Mouse (Mus musculus): ENCODE results near the gene Zfp280b. TPM values are rescaled to one million over a fixed set of nuclear protein-coding genes. Genes with fewer than 3 reads are reported as not detected.
"Not testable (repeated sequence)": the region's sequence is repeated elsewhere in the genome, so short reads cannot be mapped to it uniquely, and the experiment has no call there.

Zfp280b gene
- 10 to 100 TPM in 1 of 3 experiments, 1 to 10 TPM in 2; 9.6 to 10.3 (median 9.9) TPM for polyA plus RNA-seq (2017; shearing (Covaris generic))

- ATAC-seq, result peak; percentile 90
These were observed at the start of gene Zfp280b for GRCm38 (mm10) chr10:76032402-76033118. Gene Zfp280b, plus strand, starts transcription at chr10:76032650.

DNA sequence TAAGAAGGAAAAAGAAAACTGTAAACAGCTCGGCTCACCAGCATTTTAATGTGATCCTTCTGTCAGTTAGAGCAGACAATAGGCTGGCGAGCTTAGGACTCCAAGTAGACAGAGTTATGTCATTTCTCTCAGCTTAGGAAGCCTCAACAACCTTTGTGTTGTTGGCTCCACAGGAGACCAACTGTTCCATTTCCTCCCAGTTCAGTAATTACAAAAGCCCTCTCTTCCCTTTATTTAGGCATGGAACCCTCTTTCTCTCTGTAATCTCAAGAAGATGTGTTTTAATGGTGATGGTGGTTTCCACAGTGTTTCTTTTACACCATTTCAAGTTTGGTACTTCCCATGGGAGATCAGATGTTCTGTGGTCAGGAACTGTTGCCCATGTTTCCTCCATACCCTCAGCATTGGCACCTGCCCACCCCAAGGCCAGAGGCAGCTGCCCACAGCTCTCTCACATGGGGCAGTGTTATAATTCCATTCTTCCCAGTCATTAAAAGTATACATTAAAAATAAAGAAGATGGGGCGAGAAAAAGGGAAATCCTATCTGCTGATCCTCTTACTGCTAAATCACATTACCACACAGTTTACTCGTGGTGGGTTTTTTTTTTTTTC lies 41.9 kb upstream of the Zfp280b start:
- no peak for ATAC-seq

GRCm38 (mm10) chr10:75993616-75994240 lies 38.7 kb upstream of the Zfp280b start:
- no peak for ATAC-seq

GRCm38 (mm10) chr10:75994531-75995210 lies 37.8 kb upstream of the Zfp280b start:
- ATAC-seq, result not testable (repeated sequence)

GRCm38 (mm10) chr10:75995463-75995862 lies 37.0 kb upstream of the Zfp280b start:
- ATAC-seq, result no peak

- ATAC-seq, result no peak
These were observed 36.1 kb upstream of the Zfp280b start for GRCm38 (mm10) chr10:75996315-75996714.

- ATAC-seq, result no peak
These were observed 31.3 kb upstream of the Zfp280b start for GRCm38 (mm10) chr10:76001160-76001559.

DNA sequence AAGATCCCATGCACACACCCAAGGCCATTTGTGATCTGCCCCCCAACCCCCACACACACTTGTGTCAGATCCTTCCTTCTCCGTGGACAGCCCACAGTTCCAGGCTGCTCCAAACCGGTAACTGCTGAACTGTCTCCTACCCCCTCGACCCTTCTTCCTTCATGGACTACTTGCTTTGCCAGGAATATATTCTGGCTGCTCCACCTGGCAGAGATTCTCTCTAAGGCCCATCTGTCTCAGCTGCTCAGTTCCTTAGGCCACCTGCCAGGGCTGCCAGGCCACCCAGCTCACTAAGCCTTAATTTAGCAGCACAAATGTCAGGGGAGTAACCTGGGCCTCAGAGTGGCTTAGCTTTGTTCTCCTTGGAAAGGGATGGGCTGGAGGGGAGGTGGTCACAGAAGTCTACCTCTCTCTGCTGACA lies 30.3 kb upstream of the Zfp280b start:
- no peak for ATAC-seq

GRCm38 (mm10) chr10:76002615-76003014 lies 29.8 kb upstream of the Zfp280b start:
- ATAC-seq, result no peak

- no peak for ATAC-seq
These were observed 29.2 kb upstream of the Zfp280b start for GRCm38 (mm10) chr10:76003221-76003620.

GRCm38 (mm10) chr10:76006385-76006784 lies 26.1 kb upstream of the Zfp280b start:
- ATAC-seq, result peak; percentile 98

GRCm38 (mm10) chr10:76009812-76010211 lies 22.6 kb upstream of the Zfp280b start:
- ATAC-seq, result no peak

- ATAC-seq, result no peak
These were observed 19.5 kb upstream of the Zfp280b start for GRCm38 (mm10) chr10:76012922-76013321.

GRCm38 (mm10) chr10:76016886-76017285 lies 15.6 kb upstream of the Zfp280b start:
- no peak for ATAC-seq

DNA sequence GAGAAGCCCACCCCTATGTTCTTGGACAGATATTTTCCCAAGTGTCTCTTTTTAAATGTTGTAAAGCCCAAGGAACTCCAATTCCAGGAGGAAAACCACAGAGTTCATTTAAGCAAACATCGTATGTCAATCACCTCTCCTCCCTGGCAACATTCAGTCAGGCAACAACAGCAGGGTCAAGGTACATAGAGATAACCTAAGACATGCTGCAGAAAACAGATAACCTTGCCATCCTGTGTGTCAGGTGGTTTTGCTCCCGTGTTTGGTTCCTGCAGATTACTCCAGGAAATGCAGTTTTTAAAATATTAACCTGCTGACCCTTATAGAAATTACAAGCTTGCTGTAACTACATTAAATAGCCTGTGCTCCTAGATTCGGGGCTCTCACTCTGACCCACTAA lies 10.7 kb upstream of the Zfp280b start:
- ATAC-seq, result no peak

DNA sequence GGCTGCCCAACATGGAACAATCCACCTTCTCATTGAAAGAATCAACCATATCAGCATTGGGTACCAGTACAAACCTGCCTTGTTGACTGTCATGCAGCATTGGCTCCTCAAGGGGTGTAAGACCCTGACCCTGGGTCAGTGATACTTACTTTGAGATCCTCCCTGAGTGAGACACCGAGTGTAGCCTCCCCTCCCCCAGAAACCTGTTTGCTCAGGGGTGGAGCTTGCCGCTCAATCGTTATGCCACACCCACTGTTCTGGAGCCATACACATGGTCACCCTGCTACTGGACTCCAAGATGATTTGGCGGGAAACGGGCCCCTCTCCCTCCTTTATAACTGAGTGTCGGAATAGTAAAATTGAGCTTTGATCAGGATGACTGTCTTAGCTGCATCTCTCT lies 8.5 kb upstream of the Zfp280b start:
- ATAC-seq, result no peak

DNA sequence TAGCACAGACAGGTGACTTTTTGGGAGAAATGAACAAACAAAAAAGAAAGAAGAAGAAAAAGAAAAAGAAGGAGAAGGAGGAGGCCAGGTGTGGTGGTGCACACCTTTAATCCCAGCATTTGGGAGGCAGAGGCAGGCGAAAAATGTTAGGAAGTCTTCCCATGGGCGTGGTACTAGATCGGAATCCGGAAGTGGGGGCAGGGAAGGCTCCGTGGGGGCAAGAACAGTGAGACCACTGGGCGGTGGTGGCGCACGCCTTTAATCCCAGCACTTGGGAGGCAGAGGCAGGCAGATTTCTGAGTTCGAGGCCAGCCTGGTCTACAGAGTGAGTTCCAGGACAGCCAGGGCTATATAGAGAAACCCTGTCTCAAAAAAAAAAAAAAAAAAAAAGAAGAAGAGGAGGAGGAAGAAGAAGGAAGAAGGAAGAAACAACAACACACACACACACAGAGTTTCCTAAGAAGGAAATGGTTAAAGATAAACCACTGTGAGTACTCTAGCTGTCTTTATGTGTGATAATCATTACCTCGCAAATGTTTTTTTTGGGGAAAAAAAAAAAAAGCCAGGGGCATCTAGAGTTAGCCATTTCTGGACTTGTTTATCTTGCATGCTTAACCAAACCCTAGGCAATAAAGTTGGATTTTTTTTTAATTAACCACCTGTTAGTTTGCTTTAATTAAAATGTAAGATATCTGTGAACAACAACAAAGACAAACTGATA lies 6.8 kb upstream of the Zfp280b start:
- ATAC-seq, result no peak

GRCm38 (mm10) chr10:76027127-76028015 lies 5.1 kb upstream of the Zfp280b start:
- no peak for ATAC-seq

GRCm38 (mm10) chr10:76028016-76028366 lies 4.5 kb upstream of the Zfp280b start:
- ATAC-seq, result no peak

DNA sequence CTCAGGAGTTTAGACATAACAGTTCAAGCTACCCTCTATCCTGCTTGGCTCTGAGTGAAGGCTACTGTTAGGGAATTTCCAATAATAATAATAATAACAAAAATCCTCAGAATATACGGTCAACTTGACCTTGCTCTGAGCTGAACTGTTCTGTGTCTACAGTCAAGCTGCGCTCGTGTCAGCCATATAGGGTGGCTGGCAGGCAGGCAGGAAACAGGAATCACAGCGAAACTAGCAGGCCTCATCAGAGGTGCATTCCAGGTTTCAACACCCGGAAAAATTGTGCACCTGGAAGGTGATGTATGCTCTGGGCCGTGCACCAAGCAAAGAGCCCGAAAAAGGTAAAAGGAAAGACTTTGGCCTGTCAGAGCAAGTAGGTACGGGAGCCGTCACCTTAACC lies 4.1 kb upstream of the Zfp280b start:
- no peak for ATAC-seq

- no peak for ATAC-seq
These were observed 3.2 kb upstream of the Zfp280b start for GRCm38 (mm10) chr10:76029276-76029675.

- no peak for ATAC-seq
These were observed 2.0 kb upstream of the Zfp280b start for GRCm38 (mm10) chr10:76030496-76030895.
